Mouse (Mus musculus) layer of hippocampus, adult 9-10 months (tissue): Measurements from ENCODE around the gene Ttc12.

Experiments
- DNase-seq: peaks from one replicate; pipeline ENCODE4 v3.0.0; 2022; ENCODE audit warnings: low spot score

The Ttc12 gene

DNA sequence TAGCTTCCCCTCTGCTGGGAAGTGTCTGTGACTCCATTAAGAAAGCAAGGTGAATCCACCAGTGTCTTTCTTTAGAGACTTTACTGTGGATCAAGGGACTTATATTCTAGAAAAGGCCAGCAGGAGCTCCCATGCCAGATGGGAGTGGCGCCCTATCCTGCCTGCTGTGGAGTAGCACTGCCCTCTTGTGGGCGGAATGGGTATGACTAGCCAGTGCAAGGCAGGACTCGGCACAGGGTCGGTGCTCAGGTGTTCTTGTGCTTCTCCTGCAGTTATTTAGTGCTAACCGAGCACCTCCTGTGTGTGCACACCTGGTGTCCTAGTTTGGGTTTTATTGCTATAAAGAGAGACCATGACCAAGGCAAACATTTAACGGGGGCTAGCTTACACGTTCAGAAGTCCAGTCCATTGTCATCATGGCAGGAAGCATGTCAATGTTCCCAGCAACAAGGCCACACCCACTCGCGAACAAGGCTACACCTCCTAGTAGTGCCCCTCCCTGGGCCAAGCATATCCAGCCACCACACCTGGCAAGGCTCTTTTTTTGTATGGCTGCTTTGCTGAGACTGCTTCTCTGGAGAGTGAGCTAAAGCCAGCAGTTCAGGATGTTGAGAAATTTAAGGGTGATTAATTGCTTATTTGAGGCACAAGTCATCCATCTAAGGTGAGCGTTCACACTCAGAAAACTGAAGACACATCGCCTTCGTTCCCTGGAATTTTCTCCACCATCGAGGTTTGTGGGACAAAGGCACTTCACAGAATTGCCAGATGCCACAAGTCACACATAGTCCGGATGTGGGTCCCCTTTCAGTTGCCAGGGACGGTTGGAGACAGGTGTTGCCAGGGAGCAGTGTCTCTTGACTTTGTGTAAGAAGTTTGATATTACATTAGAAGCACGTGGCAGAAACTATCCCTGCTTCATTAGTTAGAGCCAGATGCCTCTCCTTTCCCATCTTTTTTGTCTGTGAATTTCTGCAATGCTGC, 3.2 kb upstream of the Ttc12 start:
- DNase-seq: peak; percentile 83

DNA sequence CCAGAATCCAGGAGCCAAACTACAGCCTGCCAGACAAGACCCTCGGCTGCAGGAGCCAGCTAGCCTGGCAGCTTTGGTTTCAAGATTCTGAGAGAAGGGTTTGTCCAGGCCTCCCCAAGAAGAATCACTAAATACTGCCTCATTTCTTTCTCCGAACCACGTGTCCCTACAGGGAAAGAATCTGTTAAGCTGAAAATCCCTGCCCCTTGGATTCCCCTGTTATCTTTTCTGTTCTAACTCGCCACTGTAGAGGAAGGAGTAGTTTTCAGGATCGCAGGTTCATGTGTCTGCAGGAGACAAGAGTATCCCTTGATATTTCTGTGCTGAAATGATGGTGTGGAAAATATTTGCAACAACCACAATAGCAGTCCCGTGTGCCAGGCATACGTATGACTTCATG, 2.2 kb upstream of the Ttc12 start:
- no peak for DNase-seq

- DNase-seq: no peak
These were observed 1.6 kb upstream of the Ttc12 start for GRCm38 (mm10) chr9:49487657-49487943.

DNA sequence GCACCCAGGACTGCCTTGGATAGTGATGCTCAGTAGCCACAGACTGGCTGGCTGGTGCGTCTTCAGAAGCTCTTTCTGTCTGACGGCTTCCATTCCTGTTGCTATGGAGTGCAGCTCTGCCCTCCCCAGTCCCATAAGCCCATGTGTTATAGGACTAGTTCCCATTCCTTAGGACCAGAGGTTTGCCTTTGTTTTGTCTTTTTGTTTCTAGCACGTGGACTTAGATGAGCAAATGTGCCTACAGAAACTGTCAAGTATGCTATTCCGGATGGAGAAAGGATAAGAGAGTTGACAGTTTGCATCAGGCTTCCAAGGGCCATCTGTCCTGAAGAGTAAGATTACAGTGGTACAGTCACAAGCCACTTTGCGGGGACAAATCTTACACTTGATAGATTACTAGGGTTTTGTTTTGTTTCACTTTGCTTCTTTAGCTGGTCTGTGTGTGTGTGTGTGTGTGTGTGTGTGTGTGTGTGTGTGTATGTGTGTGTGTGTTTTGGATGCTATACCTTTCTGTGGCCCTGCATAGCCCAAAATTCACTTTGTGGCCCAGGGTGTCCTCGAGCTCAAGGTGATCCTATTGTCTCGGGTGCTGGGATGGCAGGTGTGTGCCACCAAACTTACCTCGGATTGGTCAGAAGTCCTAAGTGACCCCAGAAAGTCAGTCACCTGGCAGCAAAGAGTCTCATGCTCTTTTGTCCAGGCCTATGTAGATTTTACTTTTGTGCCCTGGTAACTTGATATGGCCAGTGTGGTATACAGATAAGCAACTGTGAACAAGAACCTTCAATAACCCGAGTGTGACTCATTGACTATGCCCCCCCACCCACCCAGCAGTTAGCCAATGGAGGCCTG, 1.0 kb upstream of the Ttc12 start:
- DNase-seq: no peak

GRCm38 (mm10) chr9:49485250-49485891, 654 bp downstream of the Ttc12 start:
- DNase-seq: no peak

DNA sequence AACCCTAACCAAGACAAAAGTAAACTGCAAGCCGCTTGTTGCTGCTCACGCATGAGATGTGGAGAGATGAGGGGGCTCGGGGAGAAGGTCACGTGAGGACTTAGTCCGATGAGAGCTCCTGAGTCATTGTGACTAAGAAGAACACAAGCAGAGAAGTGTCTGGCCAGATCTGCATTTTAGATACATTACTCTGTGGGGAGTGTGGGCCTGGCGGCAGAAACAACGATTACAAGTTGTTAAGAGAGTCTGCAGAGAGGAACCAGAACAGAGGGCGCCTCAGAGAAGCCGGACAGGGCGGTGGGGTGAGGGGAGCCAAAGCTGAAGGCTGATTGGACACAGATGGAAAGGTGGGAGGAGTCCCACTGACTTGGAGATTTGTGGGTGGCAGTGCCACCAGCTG, 2.7 kb downstream of the Ttc12 start:
- no peak for DNase-seq

GRCm38 (mm10) chr9:49472126-49472525, 13.9 kb downstream of the Ttc12 start:
- no peak for DNase-seq

DNA sequence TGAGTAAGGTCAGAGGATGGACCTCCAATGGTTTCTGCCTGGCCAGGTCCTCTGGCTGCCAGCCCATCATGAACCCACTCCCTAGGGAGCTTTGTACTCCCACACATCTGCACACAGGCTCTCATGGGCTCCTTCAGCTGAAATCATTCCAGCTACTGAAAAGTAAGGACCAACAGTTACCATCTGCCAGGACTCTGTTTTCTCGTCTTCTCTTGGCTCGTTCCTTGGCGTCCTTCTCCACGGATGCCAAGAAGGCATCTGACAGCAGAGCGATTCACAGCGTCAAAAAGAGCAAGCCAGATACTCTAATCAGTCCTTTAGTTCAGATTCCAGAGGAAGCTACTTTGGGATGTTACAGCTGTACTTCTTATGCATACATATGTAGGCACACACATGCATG, 15.1 kb downstream of the Ttc12 start:
- DNase-seq: no peak

GRCm38 (mm10) chr9:49470006-49470405, 16.0 kb downstream of the Ttc12 start:
- DNase-seq: no peak

GRCm38 (mm10) chr9:49456136-49456535, 29.9 kb downstream of the Ttc12 start:
- DNase-seq: no peak

DNA sequence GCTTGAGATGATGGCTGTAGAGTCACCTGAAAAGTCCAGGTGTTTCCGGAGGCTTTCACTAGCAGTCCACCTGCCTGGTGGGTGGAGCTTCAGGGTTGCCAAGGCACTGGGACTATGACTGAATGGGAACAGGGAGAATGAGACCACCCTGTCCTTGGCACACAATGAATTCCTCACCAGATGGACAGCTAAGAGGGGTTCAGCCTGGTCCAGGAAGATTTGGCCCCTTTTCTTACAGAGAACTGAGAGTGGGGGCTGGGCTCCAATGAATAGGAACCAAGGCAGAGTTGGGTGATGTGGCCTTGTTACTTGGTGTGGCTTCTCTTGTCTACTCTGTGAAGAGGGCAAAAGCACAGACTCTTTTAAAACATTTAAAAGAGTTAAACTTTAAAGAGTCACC, 33.6 kb downstream of the Ttc12 start:
- DNase-seq: no peak

DNA sequence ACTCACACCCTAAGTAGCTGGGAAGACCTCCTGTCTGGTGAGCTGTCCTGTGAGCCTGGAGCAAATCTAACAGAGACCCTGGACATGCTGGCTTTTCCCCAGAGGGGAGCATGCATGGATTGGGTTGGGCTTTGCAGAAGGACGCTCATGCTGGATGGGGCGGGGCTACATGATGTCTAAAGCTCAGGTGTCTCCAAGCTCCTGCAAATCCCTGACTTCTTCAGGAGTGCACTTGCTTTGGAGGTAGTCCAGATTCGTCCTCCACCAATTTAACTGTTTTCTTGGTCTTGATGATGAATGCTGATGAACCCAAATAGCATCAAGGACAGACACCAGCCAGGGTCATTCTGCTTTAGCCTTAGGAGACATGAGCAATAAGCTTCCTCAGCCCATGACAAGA, 35.5 kb downstream of the Ttc12 start:
- DNase-seq: no peak

DNA sequence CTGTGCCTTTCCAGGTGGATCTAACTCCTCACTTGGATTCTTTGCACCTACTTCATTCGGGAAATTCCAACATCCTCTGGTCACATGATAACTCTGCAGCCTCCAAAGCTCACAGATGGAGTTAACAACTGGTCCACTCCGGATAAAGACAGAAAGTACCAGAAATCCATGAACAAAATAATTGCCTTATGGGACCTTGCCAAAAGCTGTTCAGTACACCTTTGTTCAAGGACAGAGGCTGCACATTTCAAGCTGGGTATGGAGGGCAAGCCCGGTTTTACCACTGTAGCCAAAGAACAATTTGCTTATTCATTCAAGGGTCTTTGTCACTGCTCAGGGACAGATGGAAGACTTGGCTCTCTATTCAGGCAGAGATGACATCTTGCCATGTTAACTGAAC, 43.4 kb downstream of the Ttc12 start:
- no peak for DNase-seq

DNA sequence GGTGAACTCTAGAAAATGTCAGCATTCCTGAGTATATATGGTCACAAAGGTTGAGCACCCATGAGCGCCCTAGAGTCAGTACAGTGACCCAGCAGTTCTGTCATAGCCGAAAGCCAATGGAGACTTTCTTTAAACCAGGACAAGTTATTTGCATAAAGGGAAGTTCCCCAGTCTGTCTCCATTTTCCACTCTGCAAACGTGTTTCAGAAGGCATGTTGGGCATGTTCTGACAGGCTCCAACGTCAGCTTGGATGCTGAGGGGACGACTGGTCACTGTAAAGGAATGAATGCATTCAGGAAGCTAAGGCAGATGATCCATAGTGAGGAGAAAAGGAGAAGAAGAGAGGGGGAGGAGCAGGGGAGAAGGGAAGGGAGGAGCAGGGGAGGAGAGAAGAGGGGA, 58.5 kb downstream of the Ttc12 start:
- no peak for DNase-seq

DNA sequence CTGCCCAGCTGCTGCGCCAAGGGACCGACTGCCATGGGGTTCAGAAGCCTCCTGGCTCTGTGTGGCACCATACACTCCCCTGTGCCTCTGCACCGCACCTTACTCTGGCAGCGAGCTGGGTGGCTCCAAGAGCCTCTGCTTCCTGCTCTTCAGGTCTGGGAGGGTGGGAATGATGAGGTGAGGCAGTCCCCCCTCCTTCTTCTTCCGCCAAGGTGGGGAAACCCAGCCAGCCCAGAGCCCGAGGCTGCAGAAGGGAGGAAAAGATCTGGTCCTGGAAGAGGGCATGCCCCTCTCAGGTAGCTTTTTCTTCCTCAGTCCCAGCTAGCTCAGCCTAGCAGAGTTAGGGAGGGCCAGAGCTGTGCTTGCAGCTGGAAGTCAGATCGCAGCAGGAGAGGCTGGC, 59.1 kb downstream of the Ttc12 start, which contains the start of gene Ankk1:
Ankk1 (minus strand) TSS at position 101 of the 400 bp plus-strand sequence.
- no peak for DNase-seq

GRCm38 (mm10) chr9:49425585-49425984, 60.4 kb downstream of the Ttc12 start:
- DNase-seq: no peak

DNA sequence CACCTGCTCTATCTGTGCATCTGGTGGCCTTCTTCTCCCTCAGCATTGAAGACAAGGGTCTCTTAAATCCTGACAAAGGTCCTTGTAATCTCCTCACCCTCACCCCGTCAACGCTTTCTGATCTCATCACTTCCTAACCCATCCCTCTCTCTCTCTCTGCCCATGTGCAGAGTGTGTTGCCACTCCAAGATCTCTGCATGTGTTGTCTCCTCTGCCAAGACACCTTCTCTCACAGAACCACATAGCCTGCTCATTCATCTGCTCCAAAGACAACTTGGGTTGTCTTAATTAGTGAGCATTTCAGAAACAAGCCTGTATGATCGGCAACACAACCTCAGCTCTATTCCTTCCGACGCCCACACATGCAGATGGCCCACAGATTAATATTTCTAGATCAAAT, 62.2 kb downstream of the Ttc12 start:
- DNase-seq: no peak

DNA sequence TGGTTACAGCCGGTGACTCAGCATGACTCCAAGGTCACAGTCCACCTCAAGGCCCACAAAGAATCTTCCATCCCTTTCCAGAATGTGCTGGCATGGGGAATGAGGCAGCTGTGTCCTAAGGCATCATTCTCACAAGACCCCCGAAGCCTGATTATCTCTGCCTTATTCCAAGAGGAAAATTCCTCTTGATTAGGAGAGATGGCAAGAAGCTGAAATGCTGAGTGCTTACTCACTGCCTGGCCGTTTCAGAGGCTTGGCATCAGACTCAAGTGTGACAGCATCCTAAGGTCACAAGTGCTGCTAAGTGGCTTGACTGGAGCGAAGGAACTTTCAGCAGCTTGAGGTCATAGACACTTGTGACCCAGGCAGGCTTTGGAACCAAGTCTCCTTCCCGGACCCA, 75.4 kb downstream of the Ttc12 start:
- DNase-seq: no peak

DNA sequence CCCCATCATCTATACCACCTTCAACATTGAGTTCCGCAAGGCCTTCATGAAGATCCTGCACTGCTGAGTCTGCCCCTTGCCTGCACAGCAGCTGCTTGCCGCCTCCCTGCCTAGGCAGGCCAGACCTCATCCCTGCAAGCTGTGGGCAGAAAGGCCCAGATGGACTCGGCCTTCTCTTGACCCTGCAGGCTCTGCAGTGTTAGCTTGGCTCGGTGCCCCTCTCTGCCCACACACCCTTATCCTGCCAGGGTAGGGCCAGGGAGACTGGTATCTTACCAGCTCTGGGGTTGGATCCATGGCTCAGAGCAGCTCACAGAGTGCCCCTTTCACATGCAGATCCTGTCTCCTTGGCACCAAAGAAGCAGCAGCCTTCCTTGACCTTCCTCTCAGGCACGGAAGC, 79.0 kb downstream of the Ttc12 start:
- DNase-seq: no peak

DNA sequence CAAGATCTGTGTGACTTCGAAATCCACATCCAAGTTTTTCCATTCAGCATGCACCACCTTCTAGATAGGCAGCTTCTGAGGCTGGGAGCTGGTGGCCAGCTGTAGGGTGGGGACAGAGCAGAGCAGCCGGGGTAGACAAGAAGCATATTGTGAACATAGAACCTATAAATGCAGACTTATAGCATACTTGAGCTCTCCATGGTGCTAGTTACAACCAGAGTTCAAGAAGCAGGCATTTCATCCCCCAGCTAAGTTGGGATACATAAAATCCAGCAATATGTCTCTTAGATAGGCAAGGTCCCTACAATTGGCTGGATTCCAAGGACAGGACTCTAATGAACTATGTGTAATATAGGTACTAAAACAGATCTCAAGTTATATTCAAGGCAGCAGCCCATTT, 82.3 kb downstream of the Ttc12 start:
- no peak for DNase-seq

GRCm38 (mm10) chr9:49396006-49396405, 90.0 kb downstream of the Ttc12 start:
- no peak for DNase-seq

DNA sequence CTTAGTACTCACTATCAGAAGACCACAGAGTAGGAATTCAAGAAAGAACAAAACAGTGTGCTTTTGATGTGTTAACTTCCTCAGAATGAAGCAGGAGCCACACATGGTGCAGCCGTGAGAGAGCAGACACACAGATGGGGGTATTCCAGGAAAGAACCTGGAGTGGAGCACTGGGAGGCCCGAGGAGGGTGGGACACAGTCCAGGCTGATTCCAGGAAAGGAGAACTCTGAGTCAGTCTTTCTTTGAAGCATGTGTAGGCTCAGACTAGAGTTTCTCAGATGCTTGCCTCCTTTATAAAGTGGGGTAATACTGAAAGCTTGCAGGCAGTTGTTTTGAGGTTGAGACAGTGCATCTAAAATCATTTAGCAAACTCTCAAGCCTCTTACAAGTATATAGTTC, 93.8 kb downstream of the Ttc12 start:
- DNase-seq: no peak
